Mouse (Mus musculus) MEL (cell line): Measurements from ENCODE around the gene Col13a1. TPM values are rescaled to one million over a fixed set of nuclear protein-coding genes. Genes with fewer than 3 reads are reported as not detected.

Experiments used
- DNase-seq: peaks from one replicate; pipeline ENCODE4 v3.0.0; 2011; ENCODE audit warnings: low read depth, low spot score
- H3K27ac ChIP-seq: 2 replicates; pipeline ENCODE4 v1.5.1; 2012; ENCODE audit warnings: low read depth, mild to moderate bottlenecking, control low read depth, low read length, moderate library complexity; ENCODE audit not compliant: control insufficient read depth
- H3K27me3 ChIP-seq, 2 experiments: fragments of 150-350 bp in 1 of 2; sonication (generic) in 1 of 2; 2 replicates each; pipeline ENCODE4 v1.6.1; 2012; ENCODE audit warnings: low read length in 2 of 2, mild to moderate bottlenecking in 2 of 2, improper control_type of control experiment in 1 of 2, moderate library complexity in 1 of 2; ENCODE audit not compliant: insufficient read depth in 2 of 2, control insufficient read depth in 1 of 2
- H3K36me3 ChIP-seq, 2 experiments: 2 replicates each; pipeline ENCODE4 v1.6.1; 2012 to 2014; ENCODE audit warnings: low read length in 2 of 2, improper control_type of control experiment in 1 of 2, inconsistent platforms in 1 of 2, mild to moderate bottlenecking in 1 of 2; ENCODE audit not compliant: insufficient read depth in 2 of 2, control insufficient read depth in 1 of 2
- H3K4me1 ChIP-seq, 2 experiments: fragments of 150-350 bp in 1 of 2; sonication (generic) in 1 of 2; 2 replicates each; pipeline ENCODE4 v1.6.1; 2012; ENCODE audit warnings: low read length in 2 of 2, improper control_type of control experiment in 1 of 2, mild to moderate bottlenecking in 1 of 2; ENCODE audit not compliant: insufficient read depth in 2 of 2, control insufficient read depth in 1 of 2
- H3K4me3 ChIP-seq, 2 experiments: fragments of 150-350 bp in 1 of 2; sonication (generic) in 1 of 2; 2 replicates each; pipeline ENCODE4 v1.5.1; 2012; ENCODE audit warnings: low read depth in 2 of 2, low read length in 2 of 2, mild to moderate bottlenecking in 2 of 2, moderate library complexity in 2 of 2, control low read depth in 1 of 2, improper control_type of control experiment in 1 of 2; ENCODE audit not compliant: control insufficient read depth in 1 of 2, insufficient read depth in 1 of 2
- H3K79me2 ChIP-seq: 2 replicates; pipeline ENCODE4 v1.6.1; 2012; ENCODE audit warnings: mild to moderate bottlenecking, low read length, moderate library complexity; ENCODE audit not compliant: control insufficient read depth, poor library complexity, insufficient read depth
- H3K9ac ChIP-seq: 2 replicates; pipeline ENCODE4 v1.6.1; 2012; ENCODE audit warnings: low read depth, mild to moderate bottlenecking, control low read depth, low read length, moderate library complexity; ENCODE audit not compliant: control insufficient read depth, poor library complexity, severe bottlenecking
- H3K9me3 ChIP-seq: fragments of 150-350 bp; sonication (generic); replicated peaks from 2 replicates; pipeline ENCODE4 v1.6.1; 2012; ENCODE audit warnings: mild to moderate bottlenecking, low read length, improper control_type of control experiment, moderate library complexity; ENCODE audit not compliant: insufficient read depth
- BHLHE40 ChIP-seq: IDR thresholded peaks from 2 replicates; pipeline ENCODE4 v1.6.1; 2012; ENCODE audit warnings: low read depth, mild to moderate bottlenecking, inconsistent platforms, low read length, improper control_type of control experiment, borderline replicate concordance
- CHD1 ChIP-seq: IDR thresholded peaks from 2 replicates; pipeline ENCODE4 v1.6.1; 2012; ENCODE audit warnings: low read depth, mild to moderate bottlenecking, inconsistent platforms, low read length, improper control_type of control experiment
- GABPA ChIP-seq: IDR thresholded peaks from 2 replicates; pipeline ENCODE4 v1.6.1; 2012; ENCODE audit warnings: low read depth, mild to moderate bottlenecking, inconsistent platforms, low read length, improper control_type of control experiment, moderate library complexity
- GATA1 ChIP-seq: IDR thresholded peaks from 2 replicates; pipeline ENCODE4 v1.6.1; 2011; ENCODE audit warnings: low read depth, low read length, improper control_type of control experiment
- HCFC1 ChIP-seq: IDR thresholded peaks from 2 replicates; pipeline ENCODE4 v1.6.1; 2012; ENCODE audit warnings: low read depth, mild to moderate bottlenecking, inconsistent platforms, low read length, improper control_type of control experiment, moderate library complexity
- JUND ChIP-seq: IDR thresholded peaks from 2 replicates; pipeline ENCODE4 v1.6.1; 2011; ENCODE audit warnings: low read depth, mild to moderate bottlenecking, improper control_type of control experiment, low read length
- KAT2A ChIP-seq: conservative IDR thresholded peaks from 2 replicates; pipeline ENCODE4 v1.6.1; 2012; ENCODE audit warnings: low read depth, low read length, improper control_type of control experiment, inconsistent platforms
- MAFK ChIP-seq: IDR thresholded peaks from 2 replicates; pipeline ENCODE4 v1.6.1; 2011; ENCODE audit warnings: low read depth, mild to moderate bottlenecking, low read length, improper control_type of control experiment, borderline replicate concordance
- MAX ChIP-seq: IDR thresholded peaks from 2 replicates; pipeline ENCODE4 v1.6.1; 2011; ENCODE audit warnings: low read length, improper control_type of control experiment
- MXI1 ChIP-seq: IDR thresholded peaks from 2 replicates; pipeline ENCODE4 v1.6.1; 2011; ENCODE audit warnings: mild to moderate bottlenecking, low read depth, low read length, improper control_type of control experiment
- MYB ChIP-seq: IDR thresholded peaks from 2 replicates; pipeline ENCODE4 v1.6.1; 2011; ENCODE audit warnings: mild to moderate bottlenecking, low read depth, low read length, improper control_type of control experiment
- MYC ChIP-seq: IDR thresholded peaks from 2 replicates; pipeline ENCODE4 v1.6.1; 2011; ENCODE audit warnings: low read depth, mild to moderate bottlenecking, low read length, improper control_type of control experiment, moderate library complexity
- NELFE ChIP-seq: IDR thresholded peaks from 2 replicates; pipeline ENCODE4 v1.6.1; 2011; ENCODE audit warnings: low read depth, low read length, improper control_type of control experiment
- POLR2A ChIP-seq, 2 experiments: IDR thresholded peaks; 2 replicates each; pipeline ENCODE4 v1.6.1; 2011 to 2012; ENCODE audit warnings: low read length in 2 of 2, mild to moderate bottlenecking in 2 of 2, control low read depth in 1 of 2, improper control_type of control experiment in 1 of 2, low read depth in 1 of 2, moderate library complexity in 1 of 2; ENCODE audit not compliant: control insufficient read depth in 1 of 2, insufficient read depth in 1 of 2, poor library complexity in 1 of 2
- POLR2AphosphoS2 ChIP-seq: IDR thresholded peaks from 2 replicates; pipeline ENCODE4 v1.6.1; 2011; ENCODE audit warnings: low read length, improper control_type of control experiment
- RAD21 ChIP-seq: IDR thresholded peaks from 2 replicates; pipeline ENCODE4 v1.6.1; 2011; ENCODE audit warnings: mild to moderate bottlenecking, low read depth, low read length, improper control_type of control experiment
- RCOR1 ChIP-seq: IDR thresholded peaks from 2 replicates; pipeline ENCODE4 v1.6.1; 2012; ENCODE audit warnings: low read depth, mild to moderate bottlenecking, inconsistent platforms, low read length, improper control_type of control experiment
- SIN3A ChIP-seq: IDR thresholded peaks from 2 replicates; pipeline ENCODE4 v1.6.1; 2012; ENCODE audit warnings: low read length, improper control_type of control experiment, inconsistent platforms
- TCF12 ChIP-seq: IDR thresholded peaks from 2 replicates; pipeline ENCODE4 v1.6.1; 2014; ENCODE audit warnings: low read depth, mild to moderate bottlenecking, inconsistent platforms, low read length, improper control_type of control experiment, moderate library complexity
- USF2 ChIP-seq, 2 experiments: IDR thresholded peaks; 2 replicates each; pipeline ENCODE4 v1.6.1; 2011 to 2012; ENCODE audit warnings: improper control_type of control experiment in 2 of 2, low read length in 2 of 2, borderline replicate concordance in 1 of 2, inconsistent platforms in 1 of 2, low read depth in 1 of 2, mild to moderate bottlenecking in 1 of 2; ENCODE audit not compliant: insufficient read depth in 1 of 2
- ZKSCAN1 ChIP-seq: IDR thresholded peaks from 2 replicates; pipeline ENCODE4 v1.6.1; 2012; ENCODE audit warnings: low read depth, mild to moderate bottlenecking, inconsistent platforms, low read length, improper control_type of control experiment, moderate library complexity
- ZNF384 ChIP-seq: IDR thresholded peaks from 2 replicates; pipeline ENCODE4 v1.6.1; 2012; ENCODE audit warnings: low read depth, mild to moderate bottlenecking, inconsistent platforms, low read length, improper control_type of control experiment
- polyA plus RNA-seq, 2 experiments: library from polyadenylated mRNA; stranded (reverse) in 1 of 2; unstranded in 1 of 2; fragments of >175 nt in 1 of 2; fragments of >200 nt in 1 of 2; gene quantifications; 2 replicates each; pipeline versions ENCODE4 v1.2.1 to v1.2.4; 2012; ENCODE audit warnings: low replicate concordance in 2 of 2, low read depth in 1 of 2; ENCODE audit not compliant: insufficient read length in 2 of 2, insufficient read depth in 1 of 2, missing spikeins in 1 of 2
- total RNA-seq: library from RNA; depleted of rRNA; stranded (reverse); fragments of 300-350 nt; gene quantifications from 2 replicates; pipeline ENCODE4 v1.2.3, GENCODE M21; 2012

Col13a1 gene
- total and polyA plus RNA-seq, 3 experiments: not detected

DNA sequence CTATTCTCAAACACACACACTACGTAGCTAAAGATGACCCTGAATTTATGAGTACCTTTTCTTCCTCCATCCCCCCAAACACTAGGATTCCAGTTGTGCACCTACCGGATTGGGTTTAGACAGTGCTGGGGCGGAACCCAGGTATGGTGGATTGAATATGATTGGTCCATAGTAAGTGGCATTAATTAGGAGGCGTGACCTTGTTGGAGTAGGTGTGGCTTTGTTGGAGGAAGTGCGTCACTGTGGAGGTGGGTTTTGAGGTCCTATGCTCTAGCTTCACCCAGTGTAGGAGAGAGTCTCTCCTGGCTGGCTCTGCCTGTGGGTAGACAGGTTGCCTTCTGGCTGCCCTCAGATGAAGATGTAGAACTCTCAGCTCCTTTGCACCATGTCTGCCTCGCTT lies 144.6 kb downstream of the Col13a1 start:
- no peaks in the 10 kb centered on the region for H3K36me3 ChIP-seq
- no peaks in the 10 kb centered on the region for H3K9me3 ChIP-seq
- TF ChIP-seq GABPA (no peak), GATA1 (no peak), BHLHE40 (no peak), TCF12 (no peak), ZNF384 (no peak), MXI1 (no peak), JUND (no peak), MAFK (no peak), RCOR1 (no peak), SIN3A (no peak), CHD1 (no peak), MYB (no peak), USF2 (IDR thresholded peaks at IDR 0.05; ENCODE audit: borderline replicate concordance in 1 of 2, insufficient read depth in 1 of 2, low read depth in 1 of 2, low read length in 2 of 2) (no peak)
- H3K9ac ChIP-seq: no peak overlapping the region
- no peak overlapping the region for H3K4me3 ChIP-seq
- H3K27ac ChIP-seq: no peak overlapping the region
- DNase-seq: no peak
- no peaks in the 10 kb centered on the region for H3K4me1 ChIP-seq
- no peaks in the 10 kb centered on the region for H3K79me2 ChIP-seq
- peaks cover 0 to 4% of the 10 kb centered on the region in 2 experiments; a peak in 1 of 4 replicates for H3K27me3 ChIP-seq

GRCm38 (mm10) chr10:61832713-61833112 lies 146.2 kb downstream of the Col13a1 start:
- H3K9ac ChIP-seq: no peak overlapping the region
- TF ChIP-seq NELFE: no peak
- TF ChIP-seq RCOR1: no peak
- no peak for TF ChIP-seq ZNF384
- TF ChIP-seq MAX: no peak
- TF ChIP-seq KAT2A: no peak
- no peak for TF ChIP-seq HCFC1
- no peak for TF ChIP-seq MYC
- TF ChIP-seq RAD21: no peak
- TF ChIP-seq POLR2A (IDR thresholded peaks at IDR 0.05; ENCODE audit: control insufficient read depth in 1 of 2, insufficient read depth in 1 of 2, low read depth in 1 of 2, low read length in 2 of 2, poor library complexity in 1 of 2): no peak
- no peak for TF ChIP-seq ZKSCAN1
- TF ChIP-seq POLR2AphosphoS2: no peak
- TF ChIP-seq, all 39 proteins: peak for 0
- no peaks in the 10 kb centered on the region for H3K9me3 ChIP-seq
- no peak overlapping the region for H3K27ac ChIP-seq
- no peaks in the 10 kb centered on the region for H3K36me3 ChIP-seq
- no peaks in the 10 kb centered on the region for H3K4me1 ChIP-seq
- no peaks in the 10 kb centered on the region for H3K79me2 ChIP-seq
- no peak for DNase-seq
- peaks cover 0 to 4% of the 10 kb centered on the region in 2 experiments; a peak in 1 of 4 replicates for H3K27me3 ChIP-seq
- no peak overlapping the region for H3K4me3 ChIP-seq
